Mouse (Mus musculus): ENCODE measurements around the gene Apoc1.

The Apoc1 gene

DNA sequence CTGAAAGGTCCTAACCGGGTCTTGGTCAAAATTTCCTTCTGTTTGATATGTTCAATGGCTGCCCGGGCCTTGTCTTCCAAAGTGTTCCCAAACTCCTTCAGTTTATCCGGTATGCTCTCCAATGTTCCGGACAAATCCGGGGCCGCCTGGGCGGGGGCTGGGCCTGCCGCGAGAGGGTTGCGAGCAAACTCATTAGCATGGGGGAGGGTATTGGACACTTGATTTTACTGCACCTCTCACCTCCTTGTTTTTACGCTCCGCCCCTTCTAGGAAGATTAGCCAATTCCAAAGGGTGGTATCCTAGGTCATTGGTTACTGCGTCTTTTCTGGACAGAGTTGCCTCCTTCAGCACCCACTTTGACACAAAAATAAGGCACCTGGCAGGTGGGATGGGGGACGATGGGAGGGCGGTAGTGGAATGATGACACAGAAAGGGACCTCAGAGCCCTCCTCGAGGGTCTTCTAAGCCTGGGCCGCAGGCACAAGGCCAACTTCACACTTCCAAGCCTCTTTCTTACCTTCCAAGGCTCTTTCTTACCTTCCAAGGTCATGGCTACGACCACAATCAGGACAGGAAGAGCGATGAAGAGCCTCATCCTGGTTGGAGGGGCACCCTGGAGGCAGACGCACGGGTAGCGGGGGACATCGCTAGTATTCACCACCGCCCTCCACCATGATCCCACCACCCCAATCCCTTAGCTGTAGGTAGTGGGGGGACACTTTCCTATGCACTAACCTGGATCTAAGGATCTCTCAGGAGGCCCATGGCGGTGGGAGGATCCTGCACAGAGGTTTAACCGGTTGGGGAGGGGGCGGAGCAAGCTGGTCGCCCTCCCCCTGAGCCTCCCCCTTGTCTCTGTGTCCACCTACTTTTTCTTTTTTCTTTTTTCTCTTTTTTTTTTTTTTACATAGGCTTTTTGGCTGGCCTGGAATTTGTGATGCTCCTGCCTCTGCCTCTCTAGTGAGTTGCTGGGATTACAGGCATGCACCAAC lies at the start of gene Apoc1:
Gene Apoc1, minus strand, starts transcription at position 788 of the 993 bp plus-strand sequence.
- CTCF ChIA-PET: interaction anchor here in 3 of 4 experiments (0.5 to 4.6 kb wide), 9 partner anchors 9 to 25 kb away, joined by 3 to 36 read pairs (median 3); partner anchors contain the start of gene Tomm40 (in 1 of the 3)
- POLR2A ChIA-PET: interaction anchor here in 3 of 4 experiments (0.6 to 19.8 kb wide), 35 partner anchors 7 to 236 kb away, joined by 3 to 415 read pairs (median 5); partner anchors contain the start of genes Apoe (in 3 of the 3), Clptm1 (in 3 of the 3), Apoc4 (in 2 of the 3) and Gm44805 (in 2 of the 3)

DNA sequence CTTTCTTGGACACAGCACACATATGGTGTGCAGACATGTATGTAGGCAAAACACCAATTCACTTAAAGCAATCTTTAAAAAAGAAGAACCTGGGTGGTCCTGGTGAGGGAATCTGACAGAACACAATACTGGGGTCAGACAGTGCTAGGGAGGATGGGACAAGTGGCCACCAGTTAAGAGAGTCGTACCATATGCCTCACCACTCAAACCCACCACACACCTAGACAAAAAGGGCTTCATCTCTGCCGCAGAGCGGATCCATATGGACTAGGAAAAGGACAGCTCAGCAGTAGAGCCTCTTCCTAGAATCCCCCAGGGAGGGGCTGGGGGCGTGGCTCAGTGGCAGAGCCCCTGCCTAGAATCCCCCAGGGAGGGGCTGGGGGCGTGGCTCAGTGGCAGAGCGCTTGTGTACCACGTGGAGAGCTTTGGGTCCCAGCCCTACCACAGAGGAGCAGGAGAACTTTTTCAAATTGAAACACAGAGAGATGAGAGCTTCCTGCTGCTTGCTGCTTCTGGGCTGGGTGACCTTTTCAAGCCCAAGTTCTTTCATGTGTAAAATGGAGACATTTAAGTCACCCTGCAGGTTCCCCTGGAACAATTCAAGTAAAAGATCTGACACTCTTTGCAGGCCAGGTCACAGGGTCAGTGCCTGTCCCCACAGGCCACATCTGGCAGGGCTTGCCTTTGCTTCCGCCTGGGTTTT lies 49.0 kb upstream of the Apoc1 start:
- ChIA-PET POLR2A (interaction anchor here (0.5 to 7.3 kb wide), 92 partner anchors 8 to 857 kb away, joined by 3 to 70 read pairs (median 5); partner anchors contain the start of genes Apoe (in 3 of the 4), Bcam (in 3 of the 4), Tomm40 (in 3 of the 4) and Bcl3 (in 2 of the 4)), CTCF (interaction anchor here (0.5 to 3.2 kb wide), 51 partner anchors 8 to 336 kb away, joined by 3 to 41 read pairs (median 4); partner anchors contain the start of genes Cblc (in 3 of the 4), Bcam (in 2 of the 4), Nectin2 (in 2 of the 4) and Tomm40 (in 2 of the 4))

DNA sequence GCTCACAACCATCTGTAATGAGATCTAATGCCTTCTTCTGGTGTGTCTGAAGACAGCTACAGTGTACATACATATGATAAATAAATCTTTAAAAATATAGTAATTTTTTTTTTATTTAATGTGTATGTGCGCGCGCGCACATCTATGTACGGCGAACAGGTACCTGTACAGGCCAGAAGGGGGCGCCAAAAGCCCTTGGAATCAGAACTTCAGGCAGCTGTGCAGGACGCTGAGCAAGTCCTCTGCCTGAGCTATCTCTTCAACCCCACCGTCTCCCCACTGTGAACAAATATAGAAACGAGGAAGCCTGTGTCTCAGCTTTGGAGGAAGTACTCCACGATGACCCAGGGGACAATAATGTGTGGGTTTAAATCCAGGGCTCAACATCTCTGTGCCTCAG lies 47.8 kb upstream of the Apoc1 start:
- CTCF ChIA-PET: interaction anchor here (0.6 to 3.2 kb wide), 51 partner anchors 9 to 378 kb away, joined by 3 to 41 read pairs (median 4); partner anchors contain the start of genes Bcam (in 2 of the 4), Cblc (in 2 of the 4), Nectin2 (in 2 of the 4) and Apoe (in 1 of the 4)

DNA sequence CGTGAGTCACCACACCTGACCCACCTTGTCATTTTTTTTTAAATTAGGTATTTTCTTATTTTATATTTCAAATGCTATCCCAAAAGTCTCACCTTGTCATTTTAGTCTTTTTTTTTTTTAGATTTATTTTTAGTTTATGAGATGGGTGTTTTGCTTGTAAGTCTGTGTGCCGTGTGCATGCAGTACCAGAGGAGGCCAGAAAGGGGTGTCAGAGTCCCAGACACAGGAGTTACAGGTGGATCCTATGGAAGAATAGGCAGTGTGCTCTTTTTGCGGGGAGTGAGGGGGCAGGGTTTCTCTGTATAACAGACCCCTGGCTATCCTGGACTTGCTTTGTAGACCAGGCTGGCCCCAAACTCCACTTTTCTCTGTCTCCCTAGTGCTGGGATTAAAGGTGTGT lies 46.3 kb upstream of the Apoc1 start:
- ChIA-PET CTCF (interaction anchor here in 1 of 4 experiments (3.2 kb wide), 1 partner anchor 11 kb away, joined by 10 read pairs; no protein-coding TSS in a partner anchor), POLR2A (interaction anchor here in 2 of 4 experiments (1.3 to 6.3 kb wide), 4 partner anchors 22 to 52 kb away, joined by 3 to 50 read pairs (median 12); partner anchors contain the start of gene Tomm40 (in 1 of the 2))

More for the DNA sequence above, 47.8 kb upstream of the Apoc1 start:
- POLR2A ChIA-PET: interaction anchor here in 3 of 4 experiments (0.6 to 7.3 kb wide), 36 partner anchors 9 to 167 kb away, joined by 3 to 70 read pairs (median 8); partner anchors contain the start of genes Apoe (in 2 of the 3), Bcam (in 2 of the 3), Tomm40 (in 2 of the 3) and Nectin2 (in 1 of the 3)

DNA sequence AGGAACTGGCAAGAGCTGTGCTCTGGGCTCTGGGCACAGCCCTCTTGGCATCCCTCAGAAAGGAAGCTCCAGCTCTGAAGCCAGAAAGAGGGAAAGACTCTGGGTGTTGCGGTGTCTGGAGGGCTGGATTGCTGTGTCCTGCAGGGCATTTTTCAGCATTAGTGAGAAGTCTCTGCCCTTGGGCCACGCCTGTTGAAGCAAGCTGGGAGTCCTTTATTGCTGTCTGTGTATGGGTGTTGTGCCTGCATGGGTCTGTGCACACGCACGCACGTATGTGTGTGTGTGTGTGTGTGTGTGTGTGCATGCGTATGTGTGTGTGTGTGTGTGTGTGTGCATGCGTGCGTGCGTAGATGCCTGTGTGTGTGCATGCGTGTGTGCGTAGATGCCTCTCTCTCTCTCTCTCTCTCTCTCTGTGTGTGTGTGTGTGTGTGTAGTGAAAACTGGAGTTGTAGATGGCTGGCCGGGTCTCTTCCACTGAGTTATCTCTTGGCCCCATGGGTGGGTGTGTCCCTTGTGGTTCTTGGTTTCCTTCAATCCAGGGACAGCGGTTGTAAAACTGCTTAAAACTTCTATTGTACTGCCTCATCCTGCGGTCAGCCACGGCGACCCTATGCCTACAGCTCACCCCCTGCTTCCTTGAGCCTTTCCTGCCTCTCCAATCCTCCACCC lies 44.1 kb upstream of the Apoc1 start:
- ChIA-PET CTCF (interaction anchor here in 3 of 4 experiments (0.6 to 1.5 kb wide), 6 partner anchors 13 to 192 kb away, joined by 3 to 7 read pairs (median 3); partner anchors contain the start of genes Cblc (in 1 of the 3) and Tomm40 (in 1 of the 3)), POLR2A (interaction anchor here in 3 of 4 experiments (0.6 to 2.3 kb wide), 8 partner anchors 12 to 39 kb away, joined by 3 to 12 read pairs (median 6); partner anchors contain the start of genes Tomm40 (in 2 of the 3) and Apoe (in 1 of the 3))

DNA sequence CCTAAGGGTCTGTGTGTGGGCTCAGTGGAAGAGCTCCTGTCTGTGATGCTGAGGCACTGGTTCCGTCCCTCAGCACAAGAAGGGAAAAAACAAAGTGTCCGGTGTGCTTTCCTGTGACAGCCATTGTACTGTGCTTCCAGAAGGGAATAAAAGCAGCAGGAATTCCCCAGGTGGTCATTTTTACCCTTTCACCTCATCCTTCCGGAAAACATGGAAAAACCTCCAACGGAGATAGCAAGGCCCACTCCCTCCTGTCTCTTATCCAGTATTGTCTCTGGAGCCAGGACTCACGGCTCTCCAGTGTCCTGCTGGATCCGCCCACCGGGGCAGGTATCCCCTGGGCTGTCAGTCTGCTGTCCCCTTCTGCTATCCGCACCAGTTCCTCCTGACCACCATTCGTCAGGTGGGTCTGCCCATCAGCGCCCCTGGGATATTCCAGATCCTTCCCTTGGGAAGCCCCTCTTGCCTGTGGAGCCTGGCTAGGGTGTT lies 41.8 kb upstream of the Apoc1 start:
- ChIA-PET POLR2A (interaction anchor here in 3 of 4 experiments (1.1 to 1.9 kb wide), 6 partner anchors 11 to 36 kb away, joined by 3 to 6 read pairs (median 4); partner anchors contain the start of genes Apoe (in 1 of the 3) and Tomm40 (in 1 of the 3)), CTCF (interaction anchor here in 1 of 4 experiments (0.5 to 1.8 kb wide), 2 partner anchors 16 to 65 kb away, joined by 3 to 4 read pairs; partner anchors contain the start of gene Nectin2)

DNA sequence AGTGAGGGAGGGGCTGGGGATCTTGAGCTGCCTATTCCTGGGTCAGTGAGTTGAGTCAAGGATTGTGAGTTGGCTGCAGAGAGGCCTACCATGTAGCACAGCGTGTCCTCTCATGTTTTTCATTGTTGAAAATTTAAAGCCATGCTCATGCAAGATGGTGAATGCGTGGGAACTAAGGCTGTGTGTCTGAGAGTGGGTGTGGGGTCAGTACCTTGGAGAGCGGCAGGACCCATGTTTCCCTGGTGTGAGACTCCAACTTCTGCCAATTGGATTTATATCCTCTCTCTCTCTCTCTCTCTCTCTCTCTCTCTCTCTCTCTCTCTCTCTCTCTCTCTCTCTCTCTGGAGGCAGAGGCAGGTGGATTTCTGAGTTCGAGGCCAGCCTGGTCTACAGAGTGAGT lies 34.1 kb upstream of the Apoc1 start:
- CTCF ChIA-PET: interaction anchor here in 2 of 4 experiments (1.5 to 1.8 kb wide), 2 partner anchors 14 to 58 kb away, joined by 4 read pairs; no protein-coding TSS in a partner anchor
- POLR2A ChIA-PET: interaction anchor here in 2 of 4 experiments (0.7 to 2.0 kb wide), 4 partner anchors 11 to 61 kb away, joined by 3 to 8 read pairs (median 6); partner anchors contain the start of gene Tomm40 (in 1 of the 2)

DNA sequence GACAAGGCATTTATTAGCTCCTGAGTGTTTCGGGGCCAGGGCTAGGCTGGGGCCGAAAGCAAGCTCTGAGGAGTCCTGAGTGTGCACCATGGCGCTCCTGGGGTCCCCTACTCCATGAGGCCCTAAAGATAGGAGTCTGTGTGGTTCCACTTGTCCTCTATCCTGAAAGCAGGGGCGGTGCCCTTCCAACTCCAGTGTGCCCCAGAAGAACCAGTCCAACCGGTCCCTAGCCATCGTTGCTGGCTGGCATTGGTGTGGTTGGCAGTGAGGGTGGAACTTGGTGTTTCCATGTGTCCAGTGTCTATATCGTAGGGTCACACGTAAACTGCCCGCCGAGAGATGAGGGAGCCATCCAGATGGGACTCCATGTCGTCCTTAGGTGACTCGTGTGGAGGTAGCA lies 31.7 kb upstream of the Apoc1 start:
- CTCF ChIA-PET: interaction anchor here in 1 of 4 experiments (0.8 kb wide), 1 partner anchor 17 kb away, joined by 3 read pairs; no protein-coding TSS in a partner anchor
- POLR2A ChIA-PET: interaction anchor here in 2 of 4 experiments (0.7 to 19.0 kb wide), 6 partner anchors 9 to 560 kb away, joined by 3 to 415 read pairs (median 8); partner anchors contain the start of genes Tomm40 (in 2 of the 2), Apoc1 (in 1 of the 2) and Apoe (in 1 of the 2)

DNA sequence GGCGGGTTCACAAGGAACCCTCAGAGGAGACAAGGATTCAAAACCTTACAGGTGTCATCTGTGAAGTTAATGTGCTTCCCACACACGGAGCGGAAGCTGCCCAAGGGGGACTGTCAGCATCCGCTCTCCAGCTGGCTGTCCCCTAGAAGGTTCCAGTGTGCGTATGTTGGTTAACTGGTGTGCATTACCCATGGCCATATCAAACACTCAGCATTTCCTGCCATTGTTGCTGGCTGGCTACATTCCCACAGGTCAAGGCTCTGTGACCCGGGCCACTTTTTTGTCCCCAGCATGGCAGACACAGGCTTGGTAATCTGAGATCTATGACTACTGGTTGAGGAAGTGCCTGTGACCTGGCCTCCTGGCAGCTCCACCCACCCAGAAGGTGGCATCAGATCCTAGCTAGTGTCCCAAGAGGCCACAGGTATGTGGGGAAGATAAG lies 30.3 kb upstream of the Apoc1 start:
- ChIA-PET POLR2A (interaction anchor here in 3 of 4 experiments (0.7 to 19.0 kb wide), 6 partner anchors 9 to 113 kb away, joined by 3 to 415 read pairs (median 6); partner anchors contain the start of genes Apoc1 (in 1 of the 3) and Apoe (in 1 of the 3)), CTCF (interaction anchor here in 1 of 4 experiments (0.9 kb wide), 1 partner anchor 18 kb away, joined by 3 read pairs; no protein-coding TSS in a partner anchor)

DNA sequence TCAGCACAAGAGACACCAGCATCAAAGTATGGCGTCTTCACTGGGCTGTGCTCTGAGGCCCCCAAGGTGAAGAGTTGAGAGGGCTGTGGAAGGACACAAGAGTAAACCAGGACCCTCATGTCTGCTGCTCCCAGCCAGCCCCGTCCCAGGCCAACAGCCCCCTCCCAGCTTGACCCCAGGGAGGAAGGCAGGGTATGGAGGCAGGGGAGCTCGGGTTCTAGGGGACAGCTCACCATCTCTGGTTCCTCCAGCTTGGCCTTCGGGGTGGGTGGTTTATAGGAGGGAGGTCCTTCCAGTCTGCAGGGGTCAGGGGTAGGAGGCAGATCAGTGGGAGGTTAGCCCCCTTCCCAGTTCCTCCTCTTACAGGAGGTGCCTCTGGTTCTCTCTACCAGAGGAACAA lies 26.7 kb upstream of the Apoc1 start:
- ChIA-PET CTCF (interaction anchor here in 1 of 4 experiments (0.5 to 0.6 kb wide), 2 partner anchors 126 to 153 kb away, joined by 4 read pairs; no protein-coding TSS in a partner anchor), POLR2A (interaction anchor here in 2 of 4 experiments (0.8 to 19.0 kb wide), 6 partner anchors 13 to 23 kb away, joined by 3 to 415 read pairs (median 27); partner anchors contain the start of genes Apoc1 (in 2 of the 2) and Apoe (in 2 of the 2))

DNA sequence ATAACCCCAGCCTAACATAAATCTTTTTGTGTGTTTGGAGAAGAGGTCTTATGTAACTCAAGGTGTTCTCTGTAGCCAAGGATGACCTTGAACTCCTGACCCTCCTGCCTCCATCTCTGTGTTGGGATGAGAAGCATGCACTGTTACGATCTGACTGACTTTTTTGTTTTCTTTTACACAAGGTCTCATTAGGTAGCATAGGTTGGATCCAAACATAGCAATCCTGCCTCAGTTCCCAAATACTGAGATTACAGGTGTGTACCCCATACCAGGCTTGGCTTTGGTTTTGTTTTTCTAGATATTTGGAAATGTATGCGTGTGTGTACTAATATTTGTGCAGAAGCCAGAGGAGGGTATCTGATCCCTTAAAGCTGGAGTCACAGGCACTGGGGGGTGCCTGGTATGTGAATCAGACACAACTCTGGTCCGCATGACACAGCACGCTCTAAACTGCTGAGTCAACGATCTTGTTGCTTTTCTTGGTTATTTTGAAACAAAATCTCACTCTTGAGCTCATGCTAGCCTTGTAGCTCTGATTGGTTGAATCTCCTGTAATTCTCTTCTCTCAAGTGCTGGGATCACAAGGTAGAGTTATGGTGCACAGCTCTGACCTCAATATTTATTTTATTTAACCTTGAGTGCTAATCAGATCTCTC lies 26.0 kb upstream of the Apoc1 start:
- CTCF ChIA-PET: interaction anchor here in 1 of 4 experiments (0.5 kb wide), 1 partner anchor 154 kb away, joined by 4 read pairs; no protein-coding TSS in a partner anchor

DNA sequence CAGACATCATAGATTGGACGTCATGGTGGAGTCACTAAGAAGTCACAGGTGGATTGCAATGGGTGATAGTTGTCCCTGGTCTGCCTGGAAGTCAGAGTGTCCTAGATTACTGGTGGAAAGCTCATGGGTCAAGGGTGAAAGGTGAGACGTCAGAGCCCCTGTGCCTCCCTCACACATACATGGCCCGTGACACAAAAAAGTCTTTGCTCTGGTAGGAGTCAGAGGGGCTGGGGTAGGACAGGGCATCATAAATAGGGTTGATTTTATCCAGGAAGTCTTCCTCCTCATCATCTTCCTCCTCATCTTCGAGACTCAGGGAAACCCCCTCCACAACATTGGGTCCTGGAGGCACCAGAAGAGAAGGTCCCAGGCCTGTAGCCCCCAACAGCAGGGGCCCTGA lies 24.9 kb upstream of the Apoc1 start:
- ChIA-PET POLR2A (interaction anchor here in 2 of 4 experiments (0.6 to 19.0 kb wide), 9 partner anchors 11 to 72 kb away, joined by 3 to 415 read pairs (median 12); partner anchors contain the start of genes Apoc1 (in 2 of the 2) and Apoe (in 2 of the 2)), CTCF (interaction anchor here in 2 of 4 experiments (0.6 to 2.2 kb wide), 2 partner anchors 18 to 33 kb away, joined by 3 to 5 read pairs; partner anchors contain the start of gene Nectin2 (in 1 of the 2))

More for the DNA sequence above, 26.0 kb upstream of the Apoc1 start:
- POLR2A ChIA-PET: interaction anchor here in 2 of 4 experiments (0.8 to 19.0 kb wide), 6 partner anchors 14 to 23 kb away, joined by 3 to 415 read pairs (median 27); partner anchors contain the start of genes Apoc1 (in 2 of the 2) and Apoe (in 2 of the 2)

DNA sequence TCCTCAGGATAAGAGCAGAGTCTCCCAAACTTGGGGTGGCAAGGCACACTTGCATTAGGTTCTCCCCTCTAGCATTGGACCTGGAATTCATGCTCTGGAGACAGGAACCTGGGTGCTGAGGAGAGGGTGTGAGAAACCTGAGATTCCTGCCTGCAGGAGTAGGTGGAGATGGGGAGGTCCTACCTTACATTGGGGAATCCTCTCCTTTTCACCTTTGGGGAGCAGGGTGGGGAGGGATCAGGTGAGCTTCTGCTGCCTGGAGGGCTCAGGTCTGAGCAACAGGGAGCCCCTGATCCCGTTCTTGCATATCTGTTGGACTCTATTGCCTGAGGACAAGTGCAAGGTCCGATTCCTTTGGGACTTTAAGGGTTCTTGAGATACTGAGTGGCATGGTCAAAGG lies 24.4 kb upstream of the Apoc1 start:
- POLR2A ChIA-PET: interaction anchor here in 2 of 4 experiments (0.6 to 19.0 kb wide), 23 partner anchors 9 to 107 kb away, joined by 3 to 415 read pairs (median 9); partner anchors contain the start of genes Apoc1 (in 2 of the 2), Apoe (in 2 of the 2), Bcl3 (in 1 of the 2) and Cblc (in 1 of the 2)
- CTCF ChIA-PET: interaction anchor here in 3 of 4 experiments (0.6 to 5.7 kb wide), 9 partner anchors 17 to 53 kb away, joined by 3 to 103 read pairs (median 5); partner anchors contain the start of genes Apoe (in 1 of the 3), Clptm1 (in 1 of the 3) and Nectin2 (in 1 of the 3)

DNA sequence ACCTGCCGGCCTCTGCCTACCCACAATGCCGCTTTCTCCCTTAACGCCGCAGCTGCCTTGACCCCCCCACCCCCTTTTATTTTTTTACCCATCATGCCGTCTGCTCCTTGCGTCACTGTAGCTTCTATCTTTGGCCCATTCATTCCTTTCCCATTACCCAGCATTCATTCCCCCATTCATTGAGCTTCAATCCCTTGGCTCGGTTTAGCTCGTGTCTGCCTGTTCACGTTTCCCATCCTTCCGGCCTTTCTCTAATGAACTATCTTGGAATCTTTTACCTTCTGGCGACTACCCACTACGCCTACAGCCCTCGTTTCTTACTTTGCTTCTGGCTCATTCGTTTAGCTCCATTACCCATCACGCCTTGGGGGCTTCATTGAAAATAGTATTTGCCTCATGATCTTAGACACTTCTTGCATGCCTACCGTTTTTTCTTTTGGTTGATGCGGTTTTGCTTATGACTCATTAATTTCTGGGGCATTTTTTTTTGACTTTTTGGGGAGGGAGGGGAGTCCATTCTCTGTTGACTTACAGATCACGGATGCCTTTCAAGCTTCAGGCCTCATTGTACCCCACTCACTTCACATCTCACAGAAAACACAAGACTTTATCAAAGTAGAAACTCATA lies 23.7 kb upstream of the Apoc1 start:
- ChIA-PET POLR2A (interaction anchor here (0.6 to 19.0 kb wide), 95 partner anchors 8 to 844 kb away, joined by 3 to 415 read pairs (median 5); partner anchors contain the start of genes Apoe (in 3 of the 4), Bcam (in 3 of the 4), Clptm1 (in 3 of the 4) and Apoc1 (in 2 of the 4)), CTCF (interaction anchor here (0.6 to 7.4 kb wide), 33 partner anchors 11 to 353 kb away, joined by 3 to 103 read pairs (median 5); partner anchors contain the start of genes Apoe (in 2 of the 4), Clptm1 (in 2 of the 4) and Nectin2 (in 1 of the 4))
